Mouse (Mus musculus): ENCODE data around the gene Tjp3. TPM values are rescaled to one million over a fixed set of nuclear protein-coding genes. Genes with fewer than 3 reads are reported as not detected.

The Tjp3 gene
- not detected for polyA plus RNA-seq (2014; fragmentation: Illumina TruSeq; extraction: RNeasy Lipid Tissue Mini Kit (QIAGEN cat#74804); ENCODE audit: low read depth, low replicate concordance)

GRCm38 (mm10) chr10:81291511-81292104 lies at the start of gene Tjp3:
Gene Tjp3 (minus strand): TSS chr10:81291581.

GRCm38 (mm10) chr10:81328386-81328785 lies 37.0 kb upstream of the Tjp3 start, which contains the start of gene Tbxa2r:
Gene Tbxa2r (plus strand): TSS chr10:81328731.

GRCm38 (mm10) chr10:81320550-81321347 lies 29.4 kb upstream of the Tjp3 start, which contains the start of gene Cactin:
Gene Cactin (plus strand): TSS chr10:81321103.

DNA sequence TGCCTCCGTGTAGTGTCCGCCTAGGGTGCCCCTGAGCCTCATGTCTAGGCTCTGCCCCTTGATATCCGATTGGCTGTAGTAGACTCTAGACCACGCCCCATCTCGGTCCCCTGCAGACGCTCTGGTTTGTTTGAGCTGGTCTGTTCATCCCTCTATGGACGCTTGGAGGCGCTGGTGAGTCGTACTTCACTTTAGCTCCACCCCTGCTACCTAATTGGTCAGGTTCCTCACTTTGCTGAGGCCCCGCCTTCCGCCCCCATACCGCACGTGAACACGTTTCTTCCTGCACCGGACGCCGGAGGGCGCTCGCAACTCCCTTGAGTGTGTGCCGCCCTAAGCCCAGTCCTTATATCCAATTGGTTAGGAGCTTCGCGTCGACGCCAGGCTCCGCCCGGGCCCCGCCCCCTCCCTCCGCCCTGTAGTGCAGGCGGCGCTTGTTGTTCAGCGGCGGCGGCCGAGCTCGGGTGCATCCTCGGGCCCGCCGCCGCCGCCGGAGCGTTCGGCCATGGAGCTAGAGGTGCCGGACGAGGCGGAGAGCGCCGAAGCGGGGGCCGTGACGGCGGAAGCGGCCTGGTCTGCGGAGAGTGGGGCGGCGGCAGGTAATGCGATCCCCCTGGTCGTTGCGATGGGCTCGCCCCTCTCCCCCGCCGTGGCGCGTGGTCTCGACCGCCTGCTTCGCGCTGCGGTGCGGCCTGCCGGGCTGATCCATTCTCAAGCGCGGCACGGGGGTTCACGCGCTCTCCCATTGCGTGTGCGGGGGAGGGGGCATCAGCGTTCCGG lies 1.4 kb upstream of the Tjp3 start, which contains the start of gene Pip5k1c:
Gene Pip5k1c, plus strand, starts transcription at position 410 of the 780 bp plus-strand sequence.

GRCm38 (mm10) chr10:81266211-81267105 lies 24.9 kb downstream of the Tjp3 start, which contains the start of the genes Mrpl54 and Apba3:
Gene Mrpl54 (minus strand): TSS chr10:81266934.
Gene Apba3 (plus strand): TSS chr10:81266960.

DNA sequence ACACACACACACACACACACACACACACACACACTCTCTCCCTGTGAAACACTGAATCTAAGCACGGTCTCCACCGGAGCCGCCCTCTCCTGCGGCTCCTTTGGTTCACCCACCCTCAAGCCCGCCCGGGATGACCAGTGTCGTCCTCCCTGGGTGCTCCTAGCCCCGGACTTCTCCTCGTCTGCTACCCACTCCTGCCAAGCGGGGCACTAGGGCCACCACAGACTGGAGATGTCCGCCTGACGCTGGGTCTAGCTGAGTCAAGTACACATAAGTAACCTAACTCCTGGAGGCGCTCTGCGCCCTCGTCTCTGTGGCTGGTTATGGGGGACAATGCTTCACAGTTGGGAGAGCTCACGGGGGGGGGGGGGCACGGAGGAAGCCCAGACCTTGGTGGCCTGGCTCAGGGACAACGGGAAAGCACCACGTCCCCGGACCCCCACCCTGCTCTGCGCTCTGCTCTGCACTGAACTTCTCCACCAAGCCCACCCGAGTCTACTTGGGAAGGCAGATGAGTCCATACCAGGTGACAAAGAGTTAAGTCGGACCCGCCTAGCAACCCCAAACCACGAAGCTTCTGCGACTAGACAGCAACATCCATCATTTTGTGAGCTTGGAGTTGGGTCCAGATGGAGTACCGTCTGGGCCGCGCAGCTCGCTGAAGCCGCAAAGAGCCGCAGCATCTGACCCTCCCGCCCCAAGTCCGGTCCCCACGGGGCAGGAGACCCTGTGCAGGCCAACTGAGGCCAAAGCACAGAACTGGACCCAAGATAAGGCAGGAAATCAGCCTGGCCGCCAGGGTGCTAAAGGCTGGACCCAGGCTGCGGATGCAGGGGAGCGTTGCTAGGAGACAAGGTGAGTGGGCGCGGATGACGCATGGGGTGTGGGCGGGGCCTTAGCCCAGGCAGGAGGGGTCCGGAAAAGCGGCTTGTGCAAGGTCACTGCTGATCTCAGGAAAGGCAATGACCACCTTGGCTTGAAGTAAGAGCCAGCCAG lies 38.7 kb downstream of the Tjp3 start, which contains the start of gene Matk:
Gene Matk, plus strand, starts transcription at position 512 of the 996 bp plus-strand sequence.

GRCm38 (mm10) chr10:81232580-81233225 lies 58.7 kb downstream of the Tjp3 start, which contains the start of gene Zfr2:
Gene Zfr2 (plus strand): TSS chr10:81233155.

GRCm38 (mm10) chr10:81230438-81231332 lies 60.7 kb downstream of the Tjp3 start, which contains the start of gene Atcay:
Gene Atcay (minus strand): TSS chr10:81230833.

Other genes with a start within 250 kb of the Tjp3 start
- 90.2 TPM for gene Sgta, start 231.4 kb downstream of the Tjp3 start, polyA plus RNA-seq (2014; fragmentation: Illumina TruSeq; extraction: RNeasy Lipid Tissue Mini Kit (QIAGEN cat#74804); ENCODE audit: low read depth, low replicate concordance)
- gene Thop1, start 221.5 kb downstream of the Tjp3 start, polyA plus RNA-seq (2014; fragmentation: Illumina TruSeq; extraction: RNeasy Lipid Tissue Mini Kit (QIAGEN cat#74804); ENCODE audit: low read depth, low replicate concordance), result 12.6 TPM
- 0.26 TPM for gene Creb3l3, start 192.7 kb downstream of the Tjp3 start, polyA plus RNA-seq (2014; fragmentation: Illumina TruSeq; extraction: RNeasy Lipid Tissue Mini Kit (QIAGEN cat#74804); ENCODE audit: low read depth, low replicate concordance)
- 88.4 TPM for gene Map2k2, start 185.7 kb downstream of the Tjp3 start, polyA plus RNA-seq (2014; fragmentation: Illumina TruSeq; extraction: RNeasy Lipid Tissue Mini Kit (QIAGEN cat#74804); ENCODE audit: low read depth, low replicate concordance)
- 17.1 TPM for gene Zbtb7a, start 156.4 kb downstream of the Tjp3 start, polyA plus RNA-seq (2014; fragmentation: Illumina TruSeq; extraction: RNeasy Lipid Tissue Mini Kit (QIAGEN cat#74804); ENCODE audit: low read depth, low replicate concordance)
- gene Pias4, start 123.7 kb downstream of the Tjp3 start, polyA plus RNA-seq (2014; fragmentation: Illumina TruSeq; extraction: RNeasy Lipid Tissue Mini Kit (QIAGEN cat#74804); ENCODE audit: low read depth, low replicate concordance), result 17.0 TPM
- 1,037 TPM for gene Eef2, start 115.0 kb downstream of the Tjp3 start, polyA plus RNA-seq (2014; fragmentation: Illumina TruSeq; extraction: RNeasy Lipid Tissue Mini Kit (QIAGEN cat#74804); ENCODE audit: low read depth, low replicate concordance)
- gene Dapk3, start 108.6 kb downstream of the Tjp3 start, polyA plus RNA-seq (2014; fragmentation: Illumina TruSeq; extraction: RNeasy Lipid Tissue Mini Kit (QIAGEN cat#74804); ENCODE audit: low read depth, low replicate concordance), result 33.0 TPM
- gene 4930442H23Rik, start 107.7 kb downstream of the Tjp3 start, polyA plus RNA-seq (2014; fragmentation: Illumina TruSeq; extraction: RNeasy Lipid Tissue Mini Kit (QIAGEN cat#74804); ENCODE audit: low read depth, low replicate concordance), result not detected
- 4.1 TPM for gene Nmrk2, start 89.5 kb downstream of the Tjp3 start, polyA plus RNA-seq (2014; fragmentation: Illumina TruSeq; extraction: RNeasy Lipid Tissue Mini Kit (QIAGEN cat#74804); ENCODE audit: low read depth, low replicate concordance)
- not detected for gene Atcay, start 60.7 kb downstream of the Tjp3 start, polyA plus RNA-seq (2014; fragmentation: Illumina TruSeq; extraction: RNeasy Lipid Tissue Mini Kit (QIAGEN cat#74804); ENCODE audit: low read depth, low replicate concordance)
- 3.0 TPM for gene Zfr2, start 58.4 kb downstream of the Tjp3 start, polyA plus RNA-seq (2014; fragmentation: Illumina TruSeq; extraction: RNeasy Lipid Tissue Mini Kit (QIAGEN cat#74804); ENCODE audit: low read depth, low replicate concordance)
- 0.47 TPM for gene Matk, start 38.6 kb downstream of the Tjp3 start, polyA plus RNA-seq (2014; fragmentation: Illumina TruSeq; extraction: RNeasy Lipid Tissue Mini Kit (QIAGEN cat#74804); ENCODE audit: low read depth, low replicate concordance)
- 123 TPM for gene Mrpl54, start 24.6 kb downstream of the Tjp3 start, polyA plus RNA-seq (2014; fragmentation: Illumina TruSeq; extraction: RNeasy Lipid Tissue Mini Kit (QIAGEN cat#74804); ENCODE audit: low read depth, low replicate concordance)
- 90.2 TPM for gene Apba3, start 24.6 kb downstream of the Tjp3 start, polyA plus RNA-seq (2014; fragmentation: Illumina TruSeq; extraction: RNeasy Lipid Tissue Mini Kit (QIAGEN cat#74804); ENCODE audit: low read depth, low replicate concordance)
- gene Pip5k1c, start 1.4 kb upstream of the Tjp3 start, polyA plus RNA-seq (2014; fragmentation: Illumina TruSeq; extraction: RNeasy Lipid Tissue Mini Kit (QIAGEN cat#74804); ENCODE audit: low read depth, low replicate concordance), result 26.5 TPM
- 15.5 TPM for gene Cactin, start 29.5 kb upstream of the Tjp3 start, polyA plus RNA-seq (2014; fragmentation: Illumina TruSeq; extraction: RNeasy Lipid Tissue Mini Kit (QIAGEN cat#74804); ENCODE audit: low read depth, low replicate concordance)
- 2.3 TPM for gene Tbxa2r, start 37.1 kb upstream of the Tjp3 start, polyA plus RNA-seq (2014; fragmentation: Illumina TruSeq; extraction: RNeasy Lipid Tissue Mini Kit (QIAGEN cat#74804); ENCODE audit: low read depth, low replicate concordance)
- 3.9 TPM for gene Gipc3, start 51.7 kb upstream of the Tjp3 start, polyA plus RNA-seq (2014; fragmentation: Illumina TruSeq; extraction: RNeasy Lipid Tissue Mini Kit (QIAGEN cat#74804); ENCODE audit: low read depth, low replicate concordance)
- gene Hmg20b, start 58.9 kb upstream of the Tjp3 start, polyA plus RNA-seq (2014; fragmentation: Illumina TruSeq; extraction: RNeasy Lipid Tissue Mini Kit (QIAGEN cat#74804); ENCODE audit: low read depth, low replicate concordance), result 47.1 TPM
- 6.7 TPM for gene Mfsd12, start 65.9 kb upstream of the Tjp3 start, polyA plus RNA-seq (2014; fragmentation: Illumina TruSeq; extraction: RNeasy Lipid Tissue Mini Kit (QIAGEN cat#74804); ENCODE audit: low read depth, low replicate concordance)
- gene 4930404N11Rik, start 74.2 kb upstream of the Tjp3 start, polyA plus RNA-seq (2014; fragmentation: Illumina TruSeq; extraction: RNeasy Lipid Tissue Mini Kit (QIAGEN cat#74804); ENCODE audit: low read depth, low replicate concordance), result not detected
- gene Fzr1, start 86.9 kb upstream of the Tjp3 start, polyA plus RNA-seq (2014; fragmentation: Illumina TruSeq; extraction: RNeasy Lipid Tissue Mini Kit (QIAGEN cat#74804); ENCODE audit: low read depth, low replicate concordance), result 21.5 TPM
- gene Dohh, start 92.8 kb upstream of the Tjp3 start, polyA plus RNA-seq (2014; fragmentation: Illumina TruSeq; extraction: RNeasy Lipid Tissue Mini Kit (QIAGEN cat#74804); ENCODE audit: low read depth, low replicate concordance), result 54.8 TPM
- gene Gm48551, start 92.9 kb upstream of the Tjp3 start, polyA plus RNA-seq (2014; fragmentation: Illumina TruSeq; extraction: RNeasy Lipid Tissue Mini Kit (QIAGEN cat#74804); ENCODE audit: low read depth, low replicate concordance), result 2.0 TPM
- gene Gm48552, start 97.4 kb upstream of the Tjp3 start, polyA plus RNA-seq (2014; fragmentation: Illumina TruSeq; extraction: RNeasy Lipid Tissue Mini Kit (QIAGEN cat#74804); ENCODE audit: low read depth, low replicate concordance), result not detected
- 6.5 TPM for gene Smim24, start 101.5 kb upstream of the Tjp3 start, polyA plus RNA-seq (2014; fragmentation: Illumina TruSeq; extraction: RNeasy Lipid Tissue Mini Kit (QIAGEN cat#74804); ENCODE audit: low read depth, low replicate concordance)
- gene Nfic, start 164.1 kb upstream of the Tjp3 start, polyA plus RNA-seq (2014; fragmentation: Illumina TruSeq; extraction: RNeasy Lipid Tissue Mini Kit (QIAGEN cat#74804); ENCODE audit: low read depth, low replicate concordance), result 69.1 TPM
- gene Celf5, start 191.1 kb upstream of the Tjp3 start, polyA plus RNA-seq (2014; fragmentation: Illumina TruSeq; extraction: RNeasy Lipid Tissue Mini Kit (QIAGEN cat#74804); ENCODE audit: low read depth, low replicate concordance), result 0.50 TPM
- gene Ncln, start 204.8 kb upstream of the Tjp3 start, polyA plus RNA-seq (2014; fragmentation: Illumina TruSeq; extraction: RNeasy Lipid Tissue Mini Kit (QIAGEN cat#74804); ENCODE audit: low read depth, low replicate concordance), result 59.9 TPM
- 0.65 TPM for gene S1pr4, start 208.6 kb upstream of the Tjp3 start, polyA plus RNA-seq (2014; fragmentation: Illumina TruSeq; extraction: RNeasy Lipid Tissue Mini Kit (QIAGEN cat#74804); ENCODE audit: low read depth, low replicate concordance)
- 2.3 TPM for gene Gna15, start 232.6 kb upstream of the Tjp3 start, polyA plus RNA-seq (2014; fragmentation: Illumina TruSeq; extraction: RNeasy Lipid Tissue Mini Kit (QIAGEN cat#74804); ENCODE audit: low read depth, low replicate concordance)